9 mouse cellular contexts compared by ENCODE assay signal in the genomic region with DNA sequence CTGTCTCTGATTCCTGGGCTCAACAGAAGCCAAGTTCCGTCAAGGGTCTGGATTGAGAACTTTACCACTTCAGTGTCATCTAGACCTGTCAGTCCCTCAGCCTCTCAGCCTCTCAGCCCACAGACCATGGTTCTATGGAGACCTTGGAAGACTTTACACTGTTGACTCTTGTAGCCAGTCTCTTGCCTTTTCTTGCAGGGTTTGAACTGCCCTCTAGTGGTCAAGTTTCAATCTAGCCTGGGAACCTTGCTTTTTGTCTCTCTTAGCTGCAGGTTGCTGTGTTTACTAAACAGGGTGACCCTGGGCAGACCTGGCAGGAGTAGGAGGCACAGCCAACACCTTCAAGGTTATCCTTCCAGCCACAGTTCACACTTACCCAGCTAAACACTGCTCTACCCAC.
DNase-seq lines count a peak whose midpoint lies in the region; ATAC-seq and TF ChIP-seq lines count a peak whose summit lies in the region.
"Had no signal": no experiment of that assay in that cellular context is flagged by ENCODE, and none has a peak within 500 bp of the region (broad histone marks: within the 10 kb centered on the region; RNA-seq: fewer than 3 reads in every experiment).

No protein-coding gene starts in this region.

- DNase-seq in forebrain, embryonic 14.5 days (ENCODE audit: low spot score), result peak; percentile 63
- no peak for DNase-seq in lung, adult 2 months
- DNase-seq in lung, postnatal 4 days, result no peak
- DNase-seq in embryo, embryonic 10 days (ENCODE audit: low spot score), result peak; percentile 46
- DNase-seq in lung, postnatal 25 days (ENCODE audit: low spot score), result peak; percentile 23
- no peak for DNase-seq in right cerebral cortex, postnatal 25 days

- WGBS in forebrain, embryonic 14.5 days, result 42% methylated on average over 1 of the region's 1 CpGs
- 51% methylated on average over 1 of the region's 1 CpGs for WGBS in forebrain, embryonic 15.5 days
- WGBS in lung, adult 2 months, result 50% methylated on average over 1 of the region's 1 CpGs

- TF ChIP-seq POLR2A in lung, adult 2 months (IDR thresholded peaks at IDR 0.05; ENCODE audit: borderline replicate concordance, extremely low read depth, low read depth, low read length), result no peak

- 0 out of 2 replicates have a peak, but pooled peaks have one; percentile 0 for TF ChIP-seq CTCF in lung, adult 2 months (IDR thresholded peaks at IDR 0.05; ENCODE audit: insufficient read depth, low read length)

- no peaks in the 10 kb centered on the region for H3K9me3 ChIP-seq in forebrain, embryonic 14.5 days (replicated peaks; ENCODE audit: control insufficient read depth, low read length)
- no peaks in the 10 kb centered on the region for H3K9me3 ChIP-seq in forebrain, embryonic 15.5 days
- H3K9me3 ChIP-seq: liver, embryonic 15.5 days had no signal

- no peaks in the 10 kb centered on the region for H3K27me3 ChIP-seq in forebrain, embryonic 14.5 days (replicated peaks; ENCODE audit: control insufficient read depth, insufficient read depth, low read length)
- H3K27me3 ChIP-seq in forebrain, embryonic 15.5 days, result no peaks in the 10 kb centered on the region
- H3K27me3 ChIP-seq: liver, embryonic 15.5 days had no signal

- no peaks in the 10 kb centered on the region for H3K36me3 ChIP-seq in forebrain, embryonic 14.5 days (ENCODE audit: control insufficient read depth, insufficient read depth, low read length)
- no peaks in the 10 kb centered on the region for H3K36me3 ChIP-seq in forebrain, embryonic 15.5 days
- H3K36me3 ChIP-seq: liver, embryonic 15.5 days had no signal

- no peak overlapping the region for H3K9ac ChIP-seq in forebrain, embryonic 14.5 days (ENCODE audit: low read length)
- H3K9ac ChIP-seq in forebrain, embryonic 15.5 days (replicated peaks), result no peak overlapping the region
- H3K9ac ChIP-seq: liver, embryonic 15.5 days had no signal

- no peaks in the 10 kb centered on the region for H3K4me1 ChIP-seq in forebrain, embryonic 14.5 days (ENCODE audit: control insufficient read depth, insufficient read depth, low read length)
- no peaks in the 10 kb centered on the region for H3K4me1 ChIP-seq in forebrain, embryonic 15.5 days
- H3K4me1 ChIP-seq in lung, adult 2 months (ENCODE audit: control insufficient read depth, insufficient read depth, low read length), result no peaks in the 10 kb centered on the region
- H3K4me1 ChIP-seq: liver, embryonic 15.5 days had no signal

- no peak for ATAC-seq in forebrain, embryonic 14.5 days
- ATAC-seq in forebrain, embryonic 15.5 days (replicated peaks), result no peak
- no peak for ATAC-seq in monocyte, adult 5-6 weeks (replicated peaks; ENCODE audit: insufficient number of reproducible peaks, low FRiP score, low TSS enrichment, poor library complexity, severe bottlenecking)

- H3K27ac ChIP-seq in forebrain, embryonic 14.5 days (ENCODE audit: low read depth, low read length), result no peak overlapping the region
- no peak overlapping the region for H3K27ac ChIP-seq in forebrain, embryonic 15.5 days (replicated peaks)
- H3K27ac ChIP-seq: liver, embryonic 15.5 days had no signal

- H3K4me3 ChIP-seq in forebrain, embryonic 14.5 days (ENCODE audit: low read depth, low read length), result no peak overlapping the region
- no peak overlapping the region for H3K4me3 ChIP-seq in forebrain, embryonic 15.5 days
- H3K4me3 ChIP-seq in lung, adult 2 months (replicated peaks; ENCODE audit: extremely low read depth, low read depth, low read length), result no peak overlapping the region
- H3K4me3 ChIP-seq: liver, embryonic 15.5 days had no signal

- no peak overlapping the region for H3K4me2 ChIP-seq in forebrain, embryonic 14.5 days (ENCODE audit: low read length)
- no peak overlapping the region for H3K4me2 ChIP-seq in forebrain, embryonic 15.5 days (replicated peaks)
- H3K4me2 ChIP-seq: liver, embryonic 15.5 days had no signal

Comparison
In these comparisons a context has a peak if more than half of its experiments do, and no peak if none do; other contexts are left out.
1. DNase-seq: peak in forebrain, embryonic 14.5 days (single experiment), embryo, embryonic 10 days (single experiment) and lung, postnatal 25 days (single experiment); none in lung, adult 2 months (single experiment), lung, postnatal 4 days (0 of 2) and right cerebral cortex, postnatal 25 days (single experiment).